Mouse (Mus musculus) liver, postnatal 0 days (tissue): ENCODE results near the gene Serpinb6e.

Source experiments
- CTCF ChIP-seq: sonication (generic); IDR thresholded peaks from 2 replicates; pipeline ENCODE4 v1.5.1; 2016; ENCODE audit warnings: antibody characterized with exemption, low read depth
- EP300 ChIP-seq: IDR thresholded peaks from 2 replicates; pipeline ENCODE4 v1.6.1; 2016; ENCODE audit warnings: antibody characterized with exemption, low read depth, mild to moderate bottlenecking

DNA sequence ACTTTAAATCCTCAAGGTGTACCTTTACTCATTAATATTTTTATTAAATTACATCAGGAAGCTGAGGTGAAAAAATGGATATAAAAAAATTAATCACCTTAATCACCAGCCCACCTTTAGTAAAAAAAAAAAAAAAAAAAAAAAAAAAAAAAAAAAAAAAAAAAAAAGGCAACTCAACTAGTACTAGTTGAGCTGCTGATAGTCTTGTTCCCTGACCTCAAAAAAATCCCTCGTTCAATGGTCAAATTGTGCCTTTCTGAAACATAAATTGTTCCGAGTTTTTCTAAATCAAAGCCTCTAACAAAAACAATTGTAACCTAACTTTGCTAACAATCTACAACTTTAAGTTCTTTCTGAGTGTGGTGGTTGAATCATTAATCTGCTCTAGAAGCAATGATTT is 12.5 kb downstream of the Serpinb6e start:
- TF ChIP-seq EP300, result no peak
- no peak for TF ChIP-seq CTCF
